Mouse (Mus musculus) cortical plate, adult 2 months (tissue): Measurements from ENCODE around the gene Traip. TPM values are rescaled to one million over a fixed set of nuclear protein-coding genes. Genes with fewer than 3 reads are reported as not detected.

ENCODE experiments used
- H3K27ac ChIP-seq: fragments of 200-500 bp; 2 replicates; pipeline ENCODE4 v1.5.1; 2012; ENCODE audit warnings: low read length, control low read depth, inconsistent platforms; ENCODE audit not compliant: insufficient read depth
- H3K4me1 ChIP-seq: fragments of 200-500 bp; 2 replicates; pipeline ENCODE4 v1.6.1; 2011; ENCODE audit warnings: low read length; ENCODE audit not compliant: control insufficient read depth, insufficient read depth
- H3K4me3 ChIP-seq: fragments of 200-500 bp; 2 replicates; pipeline ENCODE4 v1.5.1; 2011; ENCODE audit warnings: mild to moderate bottlenecking, low read length, control low read depth; ENCODE audit not compliant: insufficient read depth
- CTCF ChIP-seq: fragments of 200-500 bp; IDR thresholded peaks from 2 replicates; pipeline ENCODE4 v1.5.1; 2011; ENCODE audit warnings: mild to moderate bottlenecking, control low read depth, low read length; ENCODE audit not compliant: insufficient read depth; ENCODE audit errors: extremely low read depth
- POLR2A ChIP-seq: fragments of 200-500 bp; IDR thresholded peaks from 2 replicates; pipeline ENCODE4 v1.6.1; 2011; ENCODE audit warnings: mild to moderate bottlenecking, low read length, control low read depth; ENCODE audit not compliant: insufficient read depth; ENCODE audit errors: extremely low read depth
- polyA plus RNA-seq: library from polyadenylated mRNA; depleted of rRNA; stranded (reverse); fragments of >200 nt; gene quantifications from 2 replicates; pipeline ENCODE4 v1.2.3, GENCODE M21; 2012

Gene Traip
- polyA plus RNA-seq, 1 experiment = 15.7 TPM

GRCm38 (mm10) chr9:107949184-107949921, 583 bp upstream of the Traip start:
- H3K27ac ChIP-seq = no peak overlapping the region
- TF ChIP-seq CTCF (no peak), POLR2A (no peak)
- H3K4me3 ChIP-seq = no peak overlapping the region
- H3K4me1 ChIP-seq = no peaks in the 10 kb centered on the region

GRCm38 (mm10) chr9:107950460-107951355, 772 bp downstream of the Traip start:
- H3K27ac ChIP-seq = no peak overlapping the region
- no peak for TF ChIP-seq CTCF
- peak; percentile 86 for TF ChIP-seq POLR2A
- peak overlapping the region; percentile 33 for H3K4me3 ChIP-seq

GRCm38 (mm10) chr9:107955613-107956289, 5.8 kb downstream of the Traip start:
- TF ChIP-seq POLR2A (no peak), CTCF (no peak)
- H3K4me1 ChIP-seq = no peaks in the 10 kb centered on the region
- H3K4me3 ChIP-seq = no peak overlapping the region
- no peak overlapping the region for H3K27ac ChIP-seq

More at GRCm38 (mm10) chr9:107950460-107951355, 772 bp downstream of the Traip start:
- H3K4me1 ChIP-seq = no peaks in the 10 kb centered on the region

GRCm38 (mm10) chr9:107957141-107957540, 7.2 kb downstream of the Traip start:
- Histone ChIP-seq H3K27ac (no peak overlapping the region), H3K4me3 (no peak overlapping the region), H3K4me1 (peaks cover under 1% of the 10 kb centered on the region; the same call in 1 of the 2 replicates)
- TF ChIP-seq CTCF (no peak), POLR2A (no peak)

DNA sequence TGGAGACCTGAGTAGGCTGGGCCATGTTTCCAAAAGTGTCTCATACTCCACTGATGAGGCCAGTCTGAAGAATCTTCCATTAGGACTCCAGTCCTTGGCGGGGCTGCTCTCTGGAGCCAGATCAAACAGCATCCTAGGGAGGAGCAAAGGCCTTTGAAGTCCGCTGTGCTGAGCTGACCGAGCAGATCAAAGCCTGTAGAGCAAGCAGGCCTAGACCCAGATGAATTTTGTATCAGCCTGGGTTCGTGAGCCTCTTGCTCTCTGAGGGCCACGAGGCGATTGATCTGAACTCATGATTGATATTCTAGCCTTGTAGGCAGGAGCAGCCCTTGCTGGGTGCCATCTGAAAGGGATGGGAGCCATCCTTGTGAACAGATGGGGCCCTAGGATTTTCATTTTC, 10.0 kb downstream of the Traip start:
- Histone ChIP-seq H3K4me3 (no peak overlapping the region), H3K27ac (peak overlapping the region; percentile 62; the same call in 1 of the 2 replicates), H3K4me1 (peaks cover 2% of the 10 kb centered on the region; the same call in 1 of the 2 replicates)
- TF ChIP-seq POLR2A (no peak), CTCF (no peak)

DNA sequence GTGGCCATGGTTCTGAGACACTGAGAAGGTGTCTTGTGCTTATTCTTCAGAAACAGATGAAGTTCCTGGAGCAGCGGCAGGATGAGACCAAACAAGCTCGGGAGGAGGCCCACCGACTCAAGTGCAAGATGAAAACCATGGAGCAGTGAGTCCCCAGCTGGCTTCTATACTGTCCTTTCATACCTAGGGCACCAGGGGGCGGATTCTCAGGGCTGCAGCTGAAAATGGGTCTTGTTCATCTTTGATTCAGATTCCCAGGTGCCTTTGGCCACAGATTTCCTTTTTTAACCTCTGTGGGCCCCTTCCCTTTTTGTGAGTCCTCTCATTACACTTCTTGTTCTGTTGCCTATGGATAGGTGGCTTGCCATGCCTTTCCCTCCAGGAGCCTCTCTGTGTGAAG, 11.0 kb downstream of the Traip start:
- Histone ChIP-seq H3K27ac (peak overlapping the region; percentile 62), H3K4me3 (no peak overlapping the region), H3K4me1 (peaks cover 2% of the 10 kb centered on the region; the same call in 1 of the 2 replicates)
- no peak for TF ChIP-seq CTCF
- no peak for TF ChIP-seq POLR2A

DNA sequence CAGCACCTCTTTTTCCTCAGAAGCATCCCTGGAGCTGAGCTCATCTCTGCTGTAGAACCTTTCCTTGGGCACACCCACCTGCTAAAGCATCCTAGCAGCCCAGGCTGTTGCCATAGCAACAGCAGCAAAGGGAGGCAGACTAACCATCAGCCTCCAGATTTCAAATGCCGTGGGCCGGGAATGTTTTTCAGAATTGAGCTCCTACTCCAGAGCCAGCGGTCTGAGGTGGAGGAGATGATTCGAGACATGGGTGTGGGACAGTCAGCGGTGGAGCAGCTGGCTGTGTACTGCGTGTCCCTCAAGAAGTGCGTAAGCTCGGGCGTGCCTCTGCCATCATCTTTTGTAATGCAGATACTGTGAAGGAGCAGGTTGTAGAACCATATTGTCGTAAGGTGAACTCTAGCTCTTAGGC, 11.4 kb downstream of the Traip start:
- Histone ChIP-seq H3K27ac (peak overlapping the region; percentile 62), H3K4me3 (no peak overlapping the region)

GRCm38 (mm10) chr9:107961881-107962280, 11.9 kb downstream of the Traip start:
- Histone ChIP-seq H3K4me1 (peaks cover 2% of the 10 kb centered on the region; the same call in 1 of the 2 replicates), H3K4me3 (no peak overlapping the region), H3K27ac (peak overlapping the region; percentile 52)
- TF ChIP-seq POLR2A = no peak
- peak; percentile 66 for TF ChIP-seq CTCF

More for the DNA sequence above, 11.4 kb downstream of the Traip start:
- peaks cover 2% of the 10 kb centered on the region; the same call in 1 of the 2 replicates for H3K4me1 ChIP-seq
- TF ChIP-seq POLR2A = peak; percentile 77
- TF ChIP-seq CTCF = no peak

- Histone ChIP-seq H3K4me1 (peaks cover 2% of the 10 kb centered on the region; the same call in 1 of the 2 replicates), H3K4me3 (no peak overlapping the region), H3K27ac (no peak overlapping the region)
- TF ChIP-seq CTCF = no peak
- no peak for TF ChIP-seq POLR2A
These were observed 13.0 kb downstream of the Traip start for GRCm38 (mm10) chr9:107962916-107963315.
